Mouse (Mus musculus) cortical plate, adult 2 months (tissue): Measurements from ENCODE around the gene Chka. TPM values are rescaled to one million over a fixed set of nuclear protein-coding genes. Genes with fewer than 3 reads are reported as not detected.

Experiments
- H3K27ac ChIP-seq: fragments of 200-500 bp; 2 replicates; pipeline ENCODE4 v1.5.1; 2012; ENCODE audit warnings: low read length, control low read depth, inconsistent platforms; ENCODE audit not compliant: insufficient read depth
- H3K4me1 ChIP-seq: fragments of 200-500 bp; 2 replicates; pipeline ENCODE4 v1.6.1; 2011; ENCODE audit warnings: low read length; ENCODE audit not compliant: control insufficient read depth, insufficient read depth
- H3K4me3 ChIP-seq: fragments of 200-500 bp; 2 replicates; pipeline ENCODE4 v1.5.1; 2011; ENCODE audit warnings: mild to moderate bottlenecking, low read length, control low read depth; ENCODE audit not compliant: insufficient read depth
- CTCF ChIP-seq: fragments of 200-500 bp; IDR thresholded peaks from 2 replicates; pipeline ENCODE4 v1.5.1; 2011; ENCODE audit warnings: mild to moderate bottlenecking, control low read depth, low read length; ENCODE audit not compliant: insufficient read depth; ENCODE audit errors: extremely low read depth
- POLR2A ChIP-seq: fragments of 200-500 bp; IDR thresholded peaks from 2 replicates; pipeline ENCODE4 v1.6.1; 2011; ENCODE audit warnings: mild to moderate bottlenecking, low read length, control low read depth; ENCODE audit not compliant: insufficient read depth; ENCODE audit errors: extremely low read depth
- polyA plus RNA-seq: library from polyadenylated mRNA; depleted of rRNA; stranded (reverse); fragments of >200 nt; gene quantifications from 2 replicates; pipeline ENCODE4 v1.2.3, GENCODE M21; 2012

Chka gene
- polyA plus RNA-seq, 1 experiment: 134 TPM

DNA sequence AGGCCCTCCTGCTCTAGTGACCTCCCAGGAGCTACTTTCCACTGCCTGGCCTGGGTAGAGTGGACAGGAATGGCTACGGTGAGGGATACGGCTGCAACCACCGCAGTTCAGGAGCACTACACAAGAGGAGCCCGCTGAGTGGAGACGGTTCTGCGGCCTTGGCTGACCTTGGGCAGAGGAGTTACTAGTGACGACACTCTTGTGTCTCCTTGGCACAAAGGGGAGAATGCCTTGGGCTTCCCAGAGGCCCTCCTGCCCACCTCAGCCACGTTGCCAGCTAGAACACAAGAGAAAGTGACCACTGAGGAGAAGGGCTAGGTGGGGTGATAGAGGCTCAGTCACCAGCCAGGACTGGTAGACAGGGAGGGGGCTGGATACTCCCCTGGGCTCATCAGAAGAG lies 72.6 kb downstream of the Chka start:
- H3K27ac ChIP-seq: no peak overlapping the region

GRCm38 (mm10) chr19:3924868-3925267 lies 73.3 kb downstream of the Chka start:
- H3K4me1 ChIP-seq: no peaks in the 10 kb centered on the region
- no peak overlapping the region for H3K4me3 ChIP-seq
- no peak for TF ChIP-seq CTCF
- no peak for TF ChIP-seq POLR2A
- H3K27ac ChIP-seq: no peak overlapping the region

More for the DNA sequence above, 72.6 kb downstream of the Chka start:
- no peak for TF ChIP-seq CTCF
- no peak for TF ChIP-seq POLR2A
- Histone ChIP-seq H3K4me3 (no peak overlapping the region), H3K4me1 (no peaks in the 10 kb centered on the region)

GRCm38 (mm10) chr19:3925859-3926258 lies 74.3 kb downstream of the Chka start:
- no peak for TF ChIP-seq CTCF
- TF ChIP-seq POLR2A: no peak
- Histone ChIP-seq H3K27ac (no peak overlapping the region), H3K4me1 (peaks cover 1% of the 10 kb centered on the region; the same call in 1 of the 2 replicates), H3K4me3 (no peak overlapping the region)

- no peak for TF ChIP-seq CTCF
- TF ChIP-seq POLR2A: no peak
- Histone ChIP-seq H3K4me3 (no peak overlapping the region), H3K4me1 (peaks cover 1% of the 10 kb centered on the region; the same call in 1 of the 2 replicates), H3K27ac (no peak overlapping the region)
These were observed 74.7 kb downstream of the Chka start for GRCm38 (mm10) chr19:3926279-3926678.

- Histone ChIP-seq H3K4me1 (peaks cover 1% of the 10 kb centered on the region; the same call in 1 of the 2 replicates), H3K4me3 (no peak overlapping the region), H3K27ac (no peak overlapping the region)
- TF ChIP-seq POLR2A (no peak), CTCF (no peak)
These were observed 75.1 kb downstream of the Chka start for GRCm38 (mm10) chr19:3926685-3927084.

GRCm38 (mm10) chr19:3927989-3928388 lies 76.4 kb downstream of the Chka start:
- Histone ChIP-seq H3K4me3 (no peak overlapping the region), H3K4me1 (peaks cover 1% of the 10 kb centered on the region; the same call in 1 of the 2 replicates), H3K27ac (no peak overlapping the region)
- TF ChIP-seq CTCF (no peak), POLR2A (no peak)

GRCm38 (mm10) chr19:3928779-3929178 lies 77.2 kb downstream of the Chka start:
- no peak overlapping the region; the same call in 1 of the 2 replicates for H3K27ac ChIP-seq
- TF ChIP-seq POLR2A (no peak), CTCF (no peak)
- H3K4me3 ChIP-seq: no peak overlapping the region
- peaks cover 1% of the 10 kb centered on the region; the same call in 1 of the 2 replicates for H3K4me1 ChIP-seq

- H3K4me3 ChIP-seq: no peak within 1 kb of the TSS
- H3K4me1 ChIP-seq: peaks cover 1% of the 10 kb centered on the region; the same call in 1 of the 2 replicates
- no peak for TF ChIP-seq CTCF
- peak; percentile 30; the same call in 1 of the 2 replicates for TF ChIP-seq POLR2A
- peak within 1 kb of the TSS; percentile 4 for H3K27ac ChIP-seq
These were observed 77.8 kb downstream of the Chka start, which contains the start of gene Aldh3b1 for GRCm38 (mm10) chr19:3929211-3929941. Aldh3b1 (minus strand) TSS chr19:3929808.

- TF ChIP-seq CTCF: no peak
- TF ChIP-seq POLR2A: no peak
- Histone ChIP-seq H3K4me3 (no peak overlapping the region), H3K27ac (peak overlapping the region; percentile 4), H3K4me1 (peaks cover 1% of the 10 kb centered on the region; the same call in 1 of the 2 replicates)
These were observed 78.9 kb downstream of the Chka start for GRCm38 (mm10) chr19:3930262-3931057.
